Mouse (Mus musculus): ENCODE data around the gene Spns3. TPM values are rescaled to one million over a fixed set of nuclear protein-coding genes. Genes with fewer than 3 reads are reported as not detected.

Gene Spns3
- polyA plus RNA-seq, 1 experiment from 2014 or later: 1.8 TPM

DNA sequence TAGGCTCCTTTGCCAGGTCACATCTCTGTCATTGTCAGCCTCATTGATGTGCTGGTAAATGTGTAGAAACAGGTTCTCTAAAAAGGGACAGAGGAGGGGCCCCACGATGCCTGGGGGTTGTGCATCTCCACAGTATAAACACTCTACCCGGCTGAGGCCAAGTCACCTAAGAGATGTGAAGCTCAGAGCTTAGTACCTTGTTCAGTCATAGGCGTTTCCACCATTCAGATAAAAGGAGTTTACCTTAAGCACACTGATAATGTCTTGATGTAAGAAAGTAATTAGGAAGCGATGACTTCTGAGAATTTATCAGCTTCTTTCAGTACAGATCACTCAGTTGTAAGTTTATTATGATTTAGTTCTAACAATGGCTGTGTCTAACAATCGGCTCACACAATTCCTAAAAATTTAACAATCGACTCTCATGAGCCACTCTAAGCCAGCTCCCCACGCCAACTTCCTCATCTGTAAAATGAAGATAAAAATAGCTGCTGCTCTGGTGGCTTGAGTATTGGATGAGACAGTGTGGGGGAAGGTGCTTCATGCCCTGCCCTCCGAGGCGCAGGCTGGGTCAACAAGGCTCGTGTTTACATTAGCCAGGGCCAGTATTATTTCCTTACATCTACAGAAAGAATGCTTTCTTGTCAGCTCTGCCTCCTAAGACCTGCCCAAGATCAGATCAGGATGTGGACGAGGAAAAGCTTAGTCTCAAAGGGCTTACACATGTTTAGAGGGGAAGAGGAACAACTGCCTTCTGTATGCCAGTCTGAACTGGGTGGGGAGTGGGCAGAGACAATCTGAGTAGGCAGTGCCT, 83.4 kb downstream of the Spns3 start:
- Histone ChIP-seq H3K9me3 (replicated peaks) (no peaks in the 10 kb centered on the region), H3K4me3 (replicated peaks) (no peak overlapping the region), H3K4me1 (replicated peaks) (peaks cover 70% of the 10 kb centered on the region), H3K27ac (replicated peaks) (peak overlapping the region; percentile 65), H3K9ac (no peak overlapping the region), H3K36me3 (replicated peaks) (0 out of 2 replicates have a peak, but pooled peaks cover 3% of the 10 kb centered on the region), H3K4me2 (peak overlapping the region; percentile 49), H3K27me3 (no peaks in the 10 kb centered on the region)
- ATAC-seq (ENCODE audit: insufficient read depth): peak; percentile 65
- 2% methylated on average over 11 of the region's 11 CpGs for WGBS (ENCODE audit: insufficient replicate concordance)

DNA sequence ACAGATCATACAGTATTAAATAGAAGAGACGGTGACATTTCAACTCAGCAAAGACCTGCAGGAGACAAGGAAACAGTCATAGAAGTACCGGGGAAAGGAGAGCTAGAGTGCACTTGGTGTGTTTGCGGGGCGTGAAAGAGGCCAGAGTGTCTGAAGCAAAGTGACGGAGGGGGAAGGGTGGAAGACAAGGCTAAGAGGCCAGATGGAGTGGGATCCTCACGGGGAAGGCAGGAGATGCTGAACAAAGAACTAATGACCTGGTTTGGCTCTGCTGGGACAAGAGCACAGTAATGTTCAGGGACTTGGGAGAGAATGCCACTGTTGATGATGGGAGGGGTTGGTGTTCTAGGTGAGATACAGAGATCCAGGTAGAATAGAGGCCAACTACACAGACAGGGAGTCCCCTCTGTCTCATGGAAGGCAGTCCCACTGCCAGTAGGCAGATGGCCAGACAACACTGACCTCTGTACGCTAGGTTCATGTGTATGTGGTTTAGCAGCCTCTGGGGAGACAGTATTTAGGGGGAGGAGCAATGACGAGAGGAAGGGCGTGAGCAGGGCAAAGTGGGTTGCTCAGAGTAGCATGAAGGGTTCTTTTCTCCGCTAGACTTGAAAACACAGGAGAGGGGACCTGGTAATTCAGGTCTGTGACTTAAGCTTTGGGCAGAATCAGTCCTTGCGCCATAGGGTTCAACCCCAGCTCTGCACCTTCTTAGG, 84.2 kb downstream of the Spns3 start:
- ATAC-seq (ENCODE audit: insufficient read depth): peak; percentile 43
- 51% methylated on average over 11 of the region's 11 CpGs for WGBS (ENCODE audit: insufficient replicate concordance)
- Histone ChIP-seq H3K9ac (no peak overlapping the region), H3K9me3 (replicated peaks) (no peaks in the 10 kb centered on the region), H3K27me3 (no peaks in the 10 kb centered on the region), H3K36me3 (replicated peaks) (peaks cover 7% of the 10 kb centered on the region; the same call in 1 of the 2 replicates), H3K27ac (replicated peaks) (peak overlapping the region; percentile 65), H3K4me2 (peak overlapping the region; percentile 49), H3K4me3 (replicated peaks) (no peak overlapping the region), H3K4me1 (replicated peaks) (peaks cover 66% of the 10 kb centered on the region)

DNA sequence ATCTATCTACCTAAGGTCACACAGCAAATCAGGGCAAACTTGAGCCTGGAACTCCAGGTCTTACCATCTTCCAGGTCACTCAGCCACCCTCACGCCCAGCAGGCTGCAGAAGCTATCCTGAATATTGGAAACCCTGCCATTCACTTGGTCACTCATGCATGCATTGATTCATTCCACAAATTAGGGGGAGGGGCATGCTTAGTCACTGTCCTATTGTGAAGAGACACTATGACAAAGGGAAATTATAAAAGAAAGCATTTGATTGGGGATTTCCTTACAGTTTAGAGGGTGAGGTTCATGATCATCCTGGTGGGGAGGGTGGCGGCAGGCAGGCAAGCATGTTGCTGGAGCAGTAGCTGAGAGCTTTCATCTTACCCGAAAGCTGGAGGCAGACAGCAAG, 85.5 kb downstream of the Spns3 start:
- ATAC-seq (ENCODE audit: insufficient read depth): no peak
- Histone ChIP-seq H3K9ac (no peak overlapping the region), H3K4me3 (replicated peaks) (no peak overlapping the region), H3K4me2 (no peak overlapping the region), H3K9me3 (replicated peaks) (no peaks in the 10 kb centered on the region), H3K27me3 (no peaks in the 10 kb centered on the region), H3K27ac (replicated peaks) (no peak overlapping the region), H3K4me1 (replicated peaks) (peaks cover 58% of the 10 kb centered on the region), H3K36me3 (replicated peaks) (peaks cover 14% of the 10 kb centered on the region; the same call in 1 of the 2 replicates)
- 65% methylated on average over 3 of the region's 3 CpGs for WGBS (ENCODE audit: insufficient replicate concordance)

DNA sequence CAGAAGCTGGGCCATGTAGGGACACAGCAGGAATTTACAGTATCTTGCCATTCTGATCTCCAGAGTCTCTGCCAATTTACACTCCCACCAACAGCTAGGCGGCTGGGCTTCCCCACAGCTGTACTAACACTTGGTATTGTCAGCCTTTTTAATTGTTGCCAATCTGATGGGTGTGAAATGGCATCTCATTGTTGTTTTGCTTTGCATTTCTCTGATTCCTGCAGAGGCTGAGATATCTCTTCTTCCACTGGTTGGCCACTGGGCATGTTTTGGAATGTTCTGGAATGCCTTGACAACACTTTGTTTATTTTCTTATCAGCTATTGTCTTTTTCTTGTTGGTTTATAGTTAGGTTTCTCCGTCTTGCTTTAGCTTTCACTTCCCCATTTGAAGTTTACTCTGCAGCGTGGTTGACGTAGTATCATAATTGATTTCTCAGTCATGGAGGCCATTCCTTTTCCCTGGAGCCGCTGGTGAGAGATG, 88.8 kb downstream of the Spns3 start:
- H3K4me2 ChIP-seq: no peak overlapping the region
- peaks cover 55% of the 10 kb centered on the region for H3K4me1 ChIP-seq (replicated peaks)
- ATAC-seq (ENCODE audit: insufficient read depth): no peak
- H3K4me3 ChIP-seq (replicated peaks): no peak overlapping the region
- WGBS (ENCODE audit: insufficient replicate concordance): 47% methylated on average over 5 of the region's 5 CpGs
- no peaks in the 10 kb centered on the region for H3K27me3 ChIP-seq
- H3K9ac ChIP-seq: no peak overlapping the region
- no peaks in the 10 kb centered on the region for H3K9me3 ChIP-seq (replicated peaks)
- no peak overlapping the region; the same call in 1 of the 2 replicates for H3K27ac ChIP-seq (replicated peaks)
- peaks cover 14% of the 10 kb centered on the region; the same call in 1 of the 2 replicates for H3K36me3 ChIP-seq (replicated peaks)

DNA sequence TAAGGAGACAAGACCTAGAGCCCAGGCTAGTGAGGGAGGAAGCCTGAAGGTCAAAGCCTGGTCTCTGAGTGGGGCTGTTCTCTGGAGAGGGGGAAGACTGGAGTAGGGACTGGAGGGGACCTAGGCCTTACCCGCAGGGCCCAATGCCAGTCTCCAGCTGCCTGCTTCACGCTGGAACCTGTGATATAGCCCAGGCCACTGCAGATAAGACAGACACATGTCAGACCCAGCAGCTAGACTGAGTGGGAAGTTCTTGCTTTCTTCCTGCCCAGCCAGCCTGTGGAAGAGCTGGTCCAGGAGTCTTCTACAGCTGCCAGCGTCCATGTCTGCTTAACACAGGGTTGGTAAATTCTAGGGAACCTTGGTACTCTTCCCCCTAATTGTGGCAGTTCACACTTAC, 91.8 kb downstream of the Spns3 start:
- Histone ChIP-seq H3K9me3 (replicated peaks) (no peaks in the 10 kb centered on the region), H3K27me3 (no peaks in the 10 kb centered on the region), H3K4me3 (replicated peaks) (peak overlapping the region; percentile 27), H3K4me2 (peak overlapping the region; percentile 20), H3K36me3 (replicated peaks) (peaks cover 14% of the 10 kb centered on the region; the same call in 1 of the 2 replicates), H3K27ac (replicated peaks) (peak overlapping the region; percentile 58), H3K4me1 (replicated peaks) (peaks cover 50% of the 10 kb centered on the region), H3K9ac (no peak overlapping the region)
- 23% methylated on average over 3 of the region's 3 CpGs for WGBS (ENCODE audit: insufficient replicate concordance)
- ATAC-seq (ENCODE audit: insufficient read depth): no peak; the same call in 1 of the 2 replicates

DNA sequence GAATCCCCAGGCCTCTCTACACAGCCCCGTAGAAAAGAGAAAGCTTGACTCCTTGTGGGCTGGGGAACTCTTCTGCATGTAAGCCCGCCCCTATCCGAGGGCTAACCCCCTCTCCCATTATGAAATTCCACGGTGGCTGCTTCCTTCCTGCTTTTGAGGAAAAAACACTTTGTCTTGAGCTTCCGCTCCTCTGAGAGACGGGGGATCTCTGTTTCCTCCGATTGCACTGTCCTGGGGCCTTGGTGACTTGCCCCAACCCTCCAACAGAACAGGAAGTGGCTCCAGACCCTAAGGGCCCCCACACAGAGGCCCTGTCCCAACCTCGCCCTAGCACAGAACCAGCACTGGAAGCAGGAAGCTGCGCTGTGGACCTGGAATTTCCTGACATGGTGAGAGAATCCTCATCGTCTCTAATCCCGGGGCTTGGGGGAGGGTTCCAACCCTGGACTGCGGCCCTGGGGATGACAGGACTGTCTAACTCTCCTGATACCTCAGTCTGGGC, 92.3 kb downstream of the Spns3 start:
- Histone ChIP-seq H3K27ac (replicated peaks) (peak overlapping the region; percentile 58), H3K36me3 (replicated peaks) (peaks cover 14% of the 10 kb centered on the region), H3K4me2 (peak overlapping the region; percentile 20), H3K9me3 (replicated peaks) (no peaks in the 10 kb centered on the region), H3K27me3 (no peaks in the 10 kb centered on the region), H3K4me1 (replicated peaks) (peaks cover 50% of the 10 kb centered on the region), H3K4me3 (replicated peaks) (peak overlapping the region; percentile 27), H3K9ac (no peak overlapping the region)
- WGBS (ENCODE audit: insufficient replicate concordance): 49% methylated on average over 12 of the region's 12 CpGs
- peak; percentile 73 for ATAC-seq (ENCODE audit: insufficient read depth)

DNA sequence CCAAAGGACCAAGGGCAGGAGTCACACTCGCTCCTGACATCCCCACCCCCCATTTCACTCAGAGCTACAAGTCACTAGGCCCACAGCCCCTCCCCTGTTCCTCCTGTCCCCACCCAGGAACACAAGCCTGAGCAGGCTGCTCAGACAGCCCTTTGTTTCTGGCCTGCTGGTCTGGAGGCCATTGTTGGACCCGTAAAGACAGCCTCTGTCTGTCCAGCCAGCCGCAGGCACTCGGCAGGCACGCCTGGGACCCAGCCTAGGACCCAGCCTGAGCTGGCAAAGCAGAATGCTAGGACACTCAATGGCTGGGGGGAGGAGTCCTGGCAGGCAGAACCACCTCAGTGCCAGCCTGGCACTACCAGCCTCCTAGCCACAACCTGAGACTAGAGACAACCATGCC, 94.6 kb downstream of the Spns3 start:
- H3K27ac ChIP-seq (replicated peaks): no peak overlapping the region
- peaks cover 44% of the 10 kb centered on the region for H3K4me1 ChIP-seq (replicated peaks)
- no peaks in the 10 kb centered on the region for H3K9me3 ChIP-seq (replicated peaks)
- H3K4me3 ChIP-seq (replicated peaks): no peak overlapping the region
- H3K4me2 ChIP-seq: no peak overlapping the region
- peaks cover 25% of the 10 kb centered on the region for H3K36me3 ChIP-seq (replicated peaks)
- no peaks in the 10 kb centered on the region for H3K27me3 ChIP-seq
- no peak for ATAC-seq (ENCODE audit: insufficient read depth)
- H3K9ac ChIP-seq: no peak overlapping the region
- 64% methylated on average over 5 of the region's 5 CpGs for WGBS (ENCODE audit: insufficient replicate concordance)

DNA sequence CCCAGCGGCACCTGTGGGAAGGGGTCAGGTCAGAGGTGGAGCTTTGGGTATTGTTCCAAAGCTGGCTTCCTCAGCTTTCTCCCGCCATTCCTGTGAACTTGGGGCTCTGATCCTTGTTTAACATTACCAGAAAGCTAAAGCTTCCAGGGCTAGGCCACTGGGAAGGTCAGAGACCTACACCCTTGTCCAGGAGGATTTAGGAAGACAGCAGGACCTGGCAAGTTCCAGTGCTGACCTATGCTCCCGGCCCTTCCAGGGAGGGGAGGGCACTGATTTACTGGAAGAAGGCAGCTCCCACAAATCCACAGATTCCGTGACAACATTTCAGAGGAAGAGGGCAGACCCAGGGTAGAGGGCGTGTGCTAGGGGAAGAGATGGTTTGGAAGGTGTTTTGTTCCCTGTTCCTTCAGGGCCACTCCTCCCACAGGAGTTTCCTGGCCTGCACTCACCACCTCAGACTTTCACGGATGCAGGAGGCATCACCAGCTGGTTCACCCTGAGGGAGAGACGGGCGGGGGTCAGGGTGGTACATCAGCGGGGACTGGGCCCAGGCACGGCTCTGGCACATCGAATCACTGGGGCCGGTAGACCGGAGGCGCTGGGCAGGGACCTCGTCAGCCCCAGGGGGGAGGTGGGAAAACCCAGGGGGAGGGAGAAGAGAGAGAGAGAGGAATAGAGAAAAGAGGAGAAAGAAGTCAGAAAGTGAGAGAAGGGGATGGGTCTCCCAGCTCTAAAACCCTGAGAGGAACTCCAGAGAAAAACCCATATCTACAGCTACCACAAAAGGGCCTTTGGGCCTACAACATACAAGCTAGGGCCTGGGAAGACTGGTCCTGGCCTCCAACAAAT, 97.0 kb downstream of the Spns3 start:
- Histone ChIP-seq H3K27me3 (no peaks in the 10 kb centered on the region), H3K4me3 (replicated peaks) (no peak overlapping the region), H3K9me3 (replicated peaks) (no peaks in the 10 kb centered on the region), H3K36me3 (replicated peaks) (peaks cover 46% of the 10 kb centered on the region), H3K4me1 (replicated peaks) (peaks cover 25% of the 10 kb centered on the region), H3K27ac (replicated peaks) (no peak overlapping the region), H3K9ac (no peak overlapping the region), H3K4me2 (no peak overlapping the region)
- no peak for ATAC-seq (ENCODE audit: insufficient read depth)
- WGBS (ENCODE audit: insufficient replicate concordance): 66% methylated on average over 15 of the region's 15 CpGs

DNA sequence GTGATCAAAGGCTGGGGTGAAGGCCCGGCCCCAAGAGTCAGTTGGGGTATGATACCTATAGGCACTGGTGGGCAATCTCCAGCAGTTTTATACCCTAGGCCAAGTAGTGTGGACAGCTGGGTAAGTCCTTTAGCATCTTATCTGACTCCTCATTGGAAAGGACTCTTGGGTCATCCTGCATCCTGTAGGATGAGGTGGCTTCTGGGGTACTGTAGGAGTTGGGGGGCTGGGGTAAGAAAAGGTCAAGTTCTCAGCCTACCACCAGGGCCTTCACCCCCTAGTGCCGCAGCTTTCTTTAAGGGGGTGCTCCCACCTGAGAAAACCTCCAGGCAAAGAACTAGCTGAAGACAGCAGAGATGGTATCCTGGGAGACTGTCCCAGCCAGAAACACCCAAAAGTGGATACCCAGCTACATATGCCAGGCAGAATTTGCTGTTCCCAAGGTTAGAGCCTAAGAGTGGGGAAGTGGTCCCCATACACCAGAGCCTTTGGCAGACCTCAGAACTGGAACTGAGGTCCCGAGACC, 98.1 kb downstream of the Spns3 start:
- Histone ChIP-seq H3K27me3 (no peaks in the 10 kb centered on the region), H3K9me3 (replicated peaks) (no peaks in the 10 kb centered on the region), H3K27ac (replicated peaks) (no peak overlapping the region), H3K4me1 (replicated peaks) (peaks cover 14% of the 10 kb centered on the region), H3K4me2 (no peak overlapping the region), H3K9ac (no peak overlapping the region), H3K4me3 (replicated peaks) (no peak overlapping the region), H3K36me3 (replicated peaks) (peaks cover 57% of the 10 kb centered on the region)
- no peak for ATAC-seq (ENCODE audit: insufficient read depth)
- WGBS (ENCODE audit: insufficient replicate concordance): 75% methylated on average over 3 of the region's 3 CpGs

DNA sequence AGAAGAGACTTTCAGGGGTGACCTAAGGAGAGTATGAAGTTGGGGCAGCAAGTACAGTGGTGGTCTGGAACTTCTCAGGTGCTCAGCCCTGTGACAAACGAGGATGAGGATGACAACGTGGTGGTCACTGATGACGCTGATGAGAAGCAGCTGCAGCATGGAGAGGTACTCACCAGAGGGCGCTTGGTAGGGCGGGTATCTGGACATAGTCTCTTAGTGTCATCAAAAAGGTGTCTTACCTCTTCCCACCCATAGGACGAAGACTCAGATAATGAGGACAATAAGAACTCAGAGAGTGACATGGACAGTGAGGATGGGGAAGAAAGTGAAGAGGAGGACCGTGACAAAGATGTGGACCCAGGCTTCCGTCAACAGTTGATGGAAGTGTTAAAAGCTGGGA, 102.8 kb downstream of the Spns3 start:
- Histone ChIP-seq H3K27ac (replicated peaks) (no peak overlapping the region), H3K4me1 (replicated peaks) (peaks cover 5% of the 10 kb centered on the region), H3K36me3 (replicated peaks) (peaks cover 99% of the 10 kb centered on the region), H3K4me3 (replicated peaks) (no peak overlapping the region), H3K9ac (no peak overlapping the region), H3K27me3 (no peaks in the 10 kb centered on the region), H3K4me2 (no peak overlapping the region), H3K9me3 (replicated peaks) (no peaks in the 10 kb centered on the region)
- WGBS (ENCODE audit: insufficient replicate concordance): 64% methylated on average over 8 of the region's 8 CpGs
- no peak for ATAC-seq (ENCODE audit: insufficient read depth)

All from liver, embryonic 15.5 days (tissue).